Mouse (Mus musculus): Measurements from ENCODE around the gene Plcl2.

- TF ChIP-seq POLR2A (IDR thresholded peaks at IDR 0.05; ENCODE audit: low read depth, low read length): no peak
- TF ChIP-seq CTCF (conservative IDR thresholded peaks at IDR 0.05; ENCODE audit: insufficient read depth, insufficient read length, low read depth, low read length): no peak
Observed at GRCm38 (mm10) chr17:50643989-50644388, 134.8 kb downstream of the Plcl2 start.

Measured in kidney, adult 2 months (tissue).